Mouse (Mus musculus): ENCODE measurements around the gene 6330403K07Rik.

DNA sequence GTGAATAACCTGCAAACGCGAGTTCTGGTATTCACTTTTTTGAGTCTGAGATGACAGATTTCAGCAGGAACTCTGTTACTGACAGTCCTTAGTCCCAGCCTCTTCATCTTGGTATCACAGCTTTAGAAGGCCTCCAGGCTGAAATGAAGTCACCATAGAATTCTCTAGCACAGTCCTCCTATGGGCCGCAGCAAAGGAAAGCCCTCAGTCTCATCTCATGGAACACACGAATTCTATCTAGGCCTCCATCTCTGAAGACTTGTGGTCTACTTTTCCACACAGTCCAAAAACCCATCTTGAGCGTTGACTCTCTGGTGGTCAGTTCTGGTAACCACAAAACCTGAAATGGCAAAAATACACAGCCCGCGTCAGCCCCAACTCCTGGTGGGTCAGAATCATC is 1.2 kb downstream of the 6330403K07Rik start:
- TF ChIP-seq CTCF (IDR thresholded peaks at IDR 0.05; ENCODE audit: borderline replicate concordance, control insufficient read depth, extremely low read depth, insufficient read depth, low read length, poor library complexity) (no peak), POLR2A (IDR thresholded peaks at IDR 0.05; ENCODE audit: control insufficient read depth, extremely low read depth, insufficient read depth, low read length, poor library complexity) (no peak)

Measured in thymus, adult 2 months (tissue).